Mouse (Mus musculus) cerebellum, adult 2 months (tissue): Measurements from ENCODE around the gene Gm853. TPM values are rescaled to one million over a fixed set of nuclear protein-coding genes. Genes with fewer than 3 reads are reported as not detected.

Experiments
- DNase-seq, 2 experiments: peaks; one replicate each; pipeline ENCODE4 v3.0.0; 2021
- H3K27ac ChIP-seq: fragments of 200-500 bp; 2 replicates; pipeline ENCODE4 v1.5.1; 2012; ENCODE audit warnings: low read length, control low read depth, inconsistent platforms; ENCODE audit not compliant: insufficient read depth
- H3K27me3 ChIP-seq: fragments of 200-500 bp; 2 replicates; pipeline ENCODE4 v1.6.1; 2012; ENCODE audit warnings: inconsistent platforms, mild to moderate bottlenecking, low read length, moderate library complexity; ENCODE audit not compliant: control insufficient read depth, insufficient read depth
- H3K4me1 ChIP-seq: fragments of 200-500 bp; 2 replicates; pipeline ENCODE4 v1.6.1; 2011; ENCODE audit warnings: low read length; ENCODE audit not compliant: control insufficient read depth, insufficient read depth
- H3K4me3 ChIP-seq: fragments of 200-500 bp; replicated peaks from 2 replicates; pipeline ENCODE3; 2011; ENCODE audit warnings: mild to moderate bottlenecking, low read depth, low read length, control low read depth; ENCODE audit not compliant: insufficient read depth
- CTCF ChIP-seq: fragments of 200-500 bp; IDR thresholded peaks from 2 replicates; pipeline ENCODE4 v1.5.1; 2011; ENCODE audit warnings: low read depth, mild to moderate bottlenecking, control low read depth, low read length, moderate library complexity, borderline replicate concordance; ENCODE audit not compliant: insufficient read depth
- POLR2A ChIP-seq: fragments of 200-500 bp; IDR thresholded peaks from 2 replicates; pipeline ENCODE4 v1.6.1; 2011; ENCODE audit warnings: low read length, control low read depth, borderline replicate concordance; ENCODE audit not compliant: insufficient read depth
- WGBS: fragments of 180-500 bp; shearing (Covaris S2); methylation state at CpG from one replicate; pipeline ENCODE4 v1.1.7; 2018; 5-methylcytosine and 5-hydroxymethylcytosine counted together
- polyA plus RNA-seq: library from polyadenylated mRNA; depleted of rRNA; stranded (reverse); fragments of >200 nt; gene quantifications from 2 replicates; pipeline ENCODE4 v1.2.3, GENCODE M21; 2012; rRNA removed

The Gm853 gene
- polyA plus RNA-seq, result 0.33 and 0.67 TPM in 2 replicates

DNA sequence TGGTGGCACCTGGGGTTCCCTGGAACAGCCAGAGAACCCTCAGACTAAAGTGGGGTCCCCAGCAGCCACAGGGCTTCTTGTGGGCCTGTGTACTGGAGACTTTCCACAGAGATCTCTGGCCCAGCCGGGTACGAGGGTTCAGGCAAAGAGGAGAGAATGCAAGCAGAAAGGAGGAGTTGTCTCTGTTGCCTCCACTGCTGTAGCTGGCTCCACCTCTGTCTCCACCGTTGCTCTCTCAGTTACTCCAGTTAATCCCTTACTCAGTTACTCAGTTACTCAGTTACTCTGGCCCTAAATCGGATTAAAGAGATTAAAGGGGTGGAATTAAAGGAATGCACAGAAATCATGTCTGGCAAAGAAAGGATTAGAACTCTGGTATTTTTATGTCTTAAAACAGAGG is at the start of gene Gm853:
Gm853 (minus strand) TSS at position 223 of the 400 bp plus-strand sequence.
- Histone ChIP-seq H3K27me3 (no peaks in the 10 kb centered on the region), H3K4me1 (no peaks in the 10 kb centered on the region), H3K27ac (no peak within 1 kb of the TSS), H3K4me3 (no peak within 1 kb of the TSS)
- DNase-seq, result no peak
- TF ChIP-seq CTCF, result no peak
- TF ChIP-seq POLR2A, result no peak
- WGBS, result 61% methylated on average over 4 of the region's 4 CpGs

GRCm38 (mm10) chr4:130270611-130271347 is 48.6 kb upstream of the Gm853 start:
- H3K27ac ChIP-seq, result peak overlapping the region; percentile 5
- TF ChIP-seq POLR2A (no peak), CTCF (no peak)
- no peaks in the 10 kb centered on the region for H3K27me3 ChIP-seq
- H3K4me1 ChIP-seq, result peaks cover 26% of the 10 kb centered on the region
- no peak overlapping the region for H3K4me3 ChIP-seq
- WGBS, result 45% methylated on average over 6 of the region's 6 CpGs
- DNase-seq, result no peak

GRCm38 (mm10) chr4:130270089-130270488 is 47.9 kb upstream of the Gm853 start:
- H3K27ac ChIP-seq, result peak overlapping the region; percentile 5
- TF ChIP-seq CTCF (no peak), POLR2A (no peak)
- H3K27me3 ChIP-seq, result no peaks in the 10 kb centered on the region
- H3K4me1 ChIP-seq, result peaks cover 27% of the 10 kb centered on the region
- H3K4me3 ChIP-seq, result no peak overlapping the region
- peak; percentile 83 to 93 for DNase-seq
- WGBS, result 17% methylated on average over 8 of the region's 8 CpGs

DNA sequence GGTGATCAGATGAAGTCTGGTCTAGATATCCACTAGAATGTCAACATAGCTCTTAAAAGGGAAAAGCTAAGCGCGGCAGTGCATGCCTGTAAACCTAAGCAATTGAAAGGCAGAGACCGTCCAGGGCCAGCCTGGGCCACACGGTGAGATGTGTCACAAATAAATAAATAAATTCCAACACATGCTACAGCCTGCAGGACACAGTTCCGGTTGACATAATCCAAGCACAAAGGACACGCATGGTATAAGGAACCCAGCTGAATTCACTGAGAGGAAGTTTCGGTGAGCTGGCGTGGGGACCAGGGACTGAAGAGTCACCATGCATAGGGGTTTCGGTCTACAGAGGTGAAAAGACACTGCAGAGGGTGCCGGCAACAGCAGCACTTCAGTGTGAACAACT is 46.5 kb upstream of the Gm853 start:
- Histone ChIP-seq H3K4me3 (no peak overlapping the region), H3K4me1 (peaks cover 32% of the 10 kb centered on the region), H3K27me3 (no peaks in the 10 kb centered on the region), H3K27ac (peak overlapping the region; percentile 46; the same call in 1 of the 2 replicates)
- no peak for TF ChIP-seq POLR2A
- no peak for TF ChIP-seq CTCF
- DNase-seq, result peak in 1 of 2 experiments; percentile 56
- WGBS, result 58% methylated on average over 10 of the region's 10 CpGs

- Histone ChIP-seq H3K4me1 (peaks cover 32% of the 10 kb centered on the region), H3K27me3 (no peaks in the 10 kb centered on the region), H3K27ac (no peak overlapping the region), H3K4me3 (no peak overlapping the region)
- no peak for DNase-seq
- no peak for TF ChIP-seq CTCF
- WGBS, result 93% methylated on average over 7 of the region's 7 CpGs
Observed at GRCm38 (mm10) chr4:130267069-130267468, 44.9 kb upstream of the Gm853 start.

- no peak for TF ChIP-seq CTCF
- no peak for TF ChIP-seq POLR2A
- no peak overlapping the region for H3K4me3 ChIP-seq
- H3K4me1 ChIP-seq, result peaks cover 32% of the 10 kb centered on the region
- DNase-seq, result no peak
- no peak overlapping the region for H3K27ac ChIP-seq
- WGBS, result 84% methylated on average over 9 of the region's 9 CpGs
- H3K27me3 ChIP-seq, result no peaks in the 10 kb centered on the region
Observed at GRCm38 (mm10) chr4:130266601-130267000, 44.4 kb upstream of the Gm853 start.

DNA sequence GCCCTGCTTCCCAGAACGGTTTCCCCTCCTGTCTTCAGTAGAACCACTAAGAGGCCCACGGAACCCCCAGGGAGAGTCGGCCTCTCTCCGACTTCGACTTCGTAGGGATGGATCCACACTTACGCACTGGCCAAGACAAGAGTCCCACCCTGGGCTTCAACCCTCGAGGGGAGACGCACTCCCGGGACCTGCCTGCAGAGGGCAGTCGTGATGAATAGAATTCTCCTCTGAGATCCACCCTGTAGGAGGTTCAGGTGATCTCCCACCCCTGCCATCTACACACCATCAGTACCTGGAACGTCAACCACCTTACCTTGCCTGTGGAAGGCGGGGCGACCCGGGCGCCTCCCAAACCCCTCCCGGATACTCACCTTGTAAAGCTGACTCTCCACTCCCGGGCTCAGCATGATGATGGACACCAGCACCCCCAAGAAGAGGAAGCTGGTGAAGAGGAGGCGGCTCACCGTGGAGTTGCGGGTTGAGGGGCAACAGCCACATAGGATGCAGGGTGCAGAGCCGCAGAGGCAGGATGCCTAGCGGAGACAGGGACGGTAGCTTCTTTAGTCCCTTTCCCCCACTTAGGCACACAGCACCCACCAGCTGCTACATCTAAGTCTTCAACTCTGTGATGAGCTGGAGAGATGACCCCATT is 42.6 kb upstream of the Gm853 start:
- WGBS, result 25% methylated on average over 24 of the region's 24 CpGs
- Histone ChIP-seq H3K27ac (no peak overlapping the region), H3K4me1 (peaks cover 18% of the 10 kb centered on the region), H3K4me3 (no peak overlapping the region), H3K27me3 (no peaks in the 10 kb centered on the region)
- peak; percentile 71 to 86 for DNase-seq
- TF ChIP-seq POLR2A (no peak), CTCF (peak; percentile 90)

DNA sequence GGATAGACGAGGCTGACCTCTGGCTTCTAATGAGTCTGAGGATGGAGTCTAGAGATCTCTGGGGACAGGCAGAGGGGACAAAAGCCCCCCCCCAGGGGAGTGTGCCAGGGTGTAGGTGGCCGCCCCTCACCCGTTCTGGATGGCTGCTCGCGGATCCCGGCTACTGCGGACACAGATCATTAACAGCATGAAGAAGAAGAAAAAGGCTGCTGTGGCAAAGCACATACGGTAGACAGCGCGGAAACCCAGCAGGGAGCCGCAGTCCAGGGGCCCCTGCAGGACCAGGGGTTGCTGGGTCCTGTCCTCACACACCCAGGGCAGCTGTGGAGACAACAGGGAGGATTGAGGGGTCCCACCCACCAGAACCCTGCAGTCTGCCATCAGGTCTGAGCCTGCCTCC is 41.9 kb upstream of the Gm853 start:
- WGBS, result 37% methylated on average over 11 of the region's 11 CpGs
- Histone ChIP-seq H3K27me3 (no peaks in the 10 kb centered on the region), H3K4me1 (peaks cover 14% of the 10 kb centered on the region), H3K4me3 (no peak overlapping the region), H3K27ac (no peak overlapping the region)
- DNase-seq, result no peak
- TF ChIP-seq POLR2A, result no peak
- TF ChIP-seq CTCF, result no peak
